Mouse (Mus musculus) ovary, adult 2 months (tissue): Measurements from ENCODE around the gene Tppp3. TPM values are rescaled to one million over a fixed set of nuclear protein-coding genes. Genes with fewer than 3 reads are reported as not detected.

ENCODE experiments used
- polyA plus RNA-seq: library from polyadenylated mRNA; depleted of rRNA; stranded (reverse); fragments of >200 nt; gene quantifications from 2 replicates; pipeline ENCODE4 v1.2.3, GENCODE M21; 2012; rRNA removed

Tppp3 gene
- polyA plus RNA-seq = 157 and 231 TPM in 2 replicates

GRCm38 (mm10) chr8:105471314-105472015 lies at the start of gene Tppp3:
Gene Tppp3, minus strand, starts transcription at chr8:105471526.

GRCm38 (mm10) chr8:105518436-105519313 lies 47.3 kb upstream of the Tppp3 start, which contains the start of gene Hsd11b2:
Gene Hsd11b2, plus strand, starts transcription at chr8:105518755.

GRCm38 (mm10) chr8:105496439-105497180 lies 25.3 kb upstream of the Tppp3 start, which contains the start of gene Zdhhc1:
Gene Zdhhc1, minus strand, starts transcription at chr8:105496902.

Other genes starting within 250 kb of the Tppp3 start
- gene D230025D16Rik, start 246.4 kb downstream of the Tppp3 start, polyA plus RNA-seq = 32.2 and 33.0 TPM in 2 replicates
- gene B3gnt9, start 216.4 kb downstream of the Tppp3 start, polyA plus RNA-seq = 49.7 and 92.5 TPM in 2 replicates
- 24.8 and 29.8 TPM in 2 replicates for gene Tradd, start 206.9 kb downstream of the Tppp3 start, polyA plus RNA-seq
- 14.3 and 16.9 TPM in 2 replicates for gene Fbxl8, start 206.9 kb downstream of the Tppp3 start, polyA plus RNA-seq
- 2.3 and 2.4 TPM in 2 replicates for gene Hsf4, start 201.7 kb downstream of the Tppp3 start, polyA plus RNA-seq
- 2.5 and 3.0 TPM in 2 replicates for gene Nol3, start 195.4 kb downstream of the Tppp3 start, polyA plus RNA-seq
- gene 4931428F04Rik, start 181.7 kb downstream of the Tppp3 start, polyA plus RNA-seq = 16.1 and 18.2 TPM in 2 replicates
- gene Exoc3l, start 175.4 kb downstream of the Tppp3 start, polyA plus RNA-seq = 67.0 and 69.6 TPM in 2 replicates
- gene E2f4, start 173.9 kb downstream of the Tppp3 start, polyA plus RNA-seq = 160 and 176 TPM in 2 replicates
- 30.6 and 31.0 TPM in 2 replicates for gene Elmo3, start 165.9 kb downstream of the Tppp3 start, polyA plus RNA-seq
- gene Lrrc29, start 145.2 kb downstream of the Tppp3 start, polyA plus RNA-seq = 8.0 and 9.1 TPM in 2 replicates
- 106 and 112 TPM in 2 replicates for gene Tmem208, start 145.2 kb downstream of the Tppp3 start, polyA plus RNA-seq
- gene Fhod1, start 123.6 kb downstream of the Tppp3 start, polyA plus RNA-seq = 22.3 TPM in 2 replicates
- 6.2 and 6.8 TPM in 2 replicates for gene Slc9a5, start 122.7 kb downstream of the Tppp3 start, polyA plus RNA-seq
- 61.3 and 98.2 TPM in 2 replicates for gene Plekhg4, start 98.3 kb downstream of the Tppp3 start, polyA plus RNA-seq
- gene Kctd19, start 58.0 kb downstream of the Tppp3 start, polyA plus RNA-seq = 0.06 and 0.08 TPM in 2 replicates
- gene Lrrc36, start 58.0 kb downstream of the Tppp3 start, polyA plus RNA-seq = 4.7 TPM in 2 replicates
- 132 TPM in 2 replicates for gene Zdhhc1, start 25.4 kb upstream of the Tppp3 start, polyA plus RNA-seq
- gene Hsd11b2, start 47.2 kb upstream of the Tppp3 start, polyA plus RNA-seq = 119 and 169 TPM in 2 replicates
- gene Atp6v0d1, start 94.5 kb upstream of the Tppp3 start, polyA plus RNA-seq = 106 and 114 TPM in 2 replicates
- gene Ripor1, start 133.7 kb upstream of the Tppp3 start, polyA plus RNA-seq = 25.2 and 32.3 TPM in 2 replicates
- gene Ctcf, start 165.0 kb upstream of the Tppp3 start, polyA plus RNA-seq = 17.0 and 20.3 TPM in 2 replicates
- gene Agrp, start 165.9 kb upstream of the Tppp3 start, polyA plus RNA-seq = 1.0 and 2.0 TPM in 2 replicates
- gene Carmil2, start 214.7 kb upstream of the Tppp3 start, polyA plus RNA-seq = 1.7 TPM in 2 replicates
- gene Acd, start 229.6 kb upstream of the Tppp3 start, polyA plus RNA-seq = 34.0 and 47.2 TPM in 2 replicates
- 22.0 and 26.5 TPM in 2 replicates for gene Pard6a, start 229.6 kb upstream of the Tppp3 start, polyA plus RNA-seq
- not detected in 2 replicates for gene 4933405L10Rik, start 236.1 kb upstream of the Tppp3 start, polyA plus RNA-seq
- gene Enkd1, start 236.7 kb upstream of the Tppp3 start, polyA plus RNA-seq = 19.4 and 22.4 TPM in 2 replicates